Mouse (Mus musculus) forebrain, embryonic 14.5 days (tissue): ENCODE data around the gene Reep6. TPM values are rescaled to one million over a fixed set of nuclear protein-coding genes. Genes with fewer than 3 reads are reported as not detected.
"Not testable (repeated sequence)": the region's sequence is repeated elsewhere in the genome, so short reads cannot be mapped to it uniquely, and the experiment has no call there.

Source experiments
- ATAC-seq: fragments of 200-750 bp; cut with Nextera tagmentation; 2 replicates; pipeline ENCODE4 v1.8.0; 2017; ENCODE audit warnings: mild to moderate bottlenecking, moderate library complexity
- DNase-seq: peaks from one replicate; pipeline ENCODE4 v3.0.0-alpha.2; 2015; ENCODE audit warnings: low spot score
- H3K27ac ChIP-seq: fragments of 300-500 bp; sonication (generic); 2 replicates; pipeline ENCODE4 v1.5.1; 2014; ENCODE audit warnings: low read depth, mild to moderate bottlenecking, control low read depth, low read length, moderate library complexity
- H3K27me3 ChIP-seq: fragments of 300-500 bp; sonication (generic); replicated peaks from 2 replicates; pipeline ENCODE4 v1.6.1; 2014; ENCODE audit warnings: low read length, control low read depth, mixed read lengths; ENCODE audit not compliant: control insufficient read depth, insufficient read depth
- H3K36me3 ChIP-seq: fragments of 300-500 bp; sonication (generic); 2 replicates; pipeline ENCODE4 v1.6.1; 2014; ENCODE audit warnings: low read length, control low read depth; ENCODE audit not compliant: control insufficient read depth, insufficient read depth
- H3K4me1 ChIP-seq: fragments of 300-500 bp; sonication (generic); 2 replicates; pipeline ENCODE4 v1.6.1; 2014; ENCODE audit warnings: antibody characterized with exemption, low read length, control low read depth; ENCODE audit not compliant: control insufficient read depth, insufficient read depth
- H3K4me2 ChIP-seq: fragments of 300-500 bp; sonication (generic); 2 replicates; pipeline ENCODE4 v1.6.1; 2014; ENCODE audit warnings: mild to moderate bottlenecking, control low read depth, low read length
- H3K4me3 ChIP-seq: fragments of 300-500 bp; sonication (generic); 2 replicates; pipeline ENCODE4 v1.5.1; 2014; ENCODE audit warnings: low read depth, low read length, control low read depth
- H3K9ac ChIP-seq: fragments of 300-500 bp; sonication (generic); 2 replicates; pipeline ENCODE4 v1.6.1; 2014; ENCODE audit warnings: mild to moderate bottlenecking, low read length, control low read depth, moderate library complexity
- H3K9me3 ChIP-seq: fragments of 300-500 bp; sonication (generic); replicated peaks from 2 replicates; pipeline ENCODE4 v1.6.1; 2016; ENCODE audit warnings: low read length, control low read depth, mixed read lengths; ENCODE audit not compliant: control insufficient read depth
- WGBS: fragments of 180-500 bp; shearing (Covaris S2); extraction: QIAGEN DNeasy Blood & Tissue Kit; methylation state at CpG from one replicate; pipeline ENCODE4 v1.1.7; 2014; 5-methylcytosine and 5-hydroxymethylcytosine counted together
- polyA plus RNA-seq: library from polyadenylated mRNA; unstranded; fragments of >200 nt; fragmentation: Nextera tagmentation; extraction: Ambion mirVana; gene quantifications from 2 replicates; pipeline ENCODE4 v1.2.1, GENCODE M21; 2014

Gene Reep6
- polyA plus RNA-seq, 1 experiment from 2014 or later: 2.3 TPM

GRCm38 (mm10) chr10:80342749-80343424 lies 13.1 kb downstream of the Reep6 start:
- Histone ChIP-seq H3K9ac (0 out of 2 replicates have a peak overlapping the region, but pooled peaks have one; percentile 29), H3K27ac (no peak overlapping the region), H3K4me3 (peak overlapping the region; percentile 24), H3K4me1 (peaks cover 3% of the 10 kb centered on the region; the same call in 1 of the 2 replicates), H3K27me3 (peaks cover 71% of the 10 kb centered on the region), H3K4me2 (peak overlapping the region; percentile 50), H3K9me3 (no peaks in the 10 kb centered on the region), H3K36me3 (no peaks in the 10 kb centered on the region)
- peak; percentile 84 for DNase-seq
- WGBS: under 1% methylated on average over 33 of the region's 33 CpGs
- peak; percentile 67 for ATAC-seq

- Histone ChIP-seq H3K4me2 (peak overlapping the region; percentile 50), H3K9ac (no peak overlapping the region), H3K27me3 (peaks cover 76% of the 10 kb centered on the region), H3K27ac (no peak overlapping the region), H3K36me3 (no peaks in the 10 kb centered on the region), H3K4me3 (peak overlapping the region; percentile 24), H3K9me3 (no peaks in the 10 kb centered on the region), H3K4me1 (peaks cover 3% of the 10 kb centered on the region; the same call in 1 of the 2 replicates)
- DNase-seq (no peak), ATAC-seq (no peak; the same call in 1 of the 2 replicates)
- 27% methylated on average over 13 of the region's 13 CpGs for WGBS
Observed at GRCm38 (mm10) chr10:80343425-80343895, 13.7 kb downstream of the Reep6 start.

- Histone ChIP-seq H3K9ac (no peak overlapping the region), H3K4me1 (peaks cover 3% of the 10 kb centered on the region; the same call in 1 of the 2 replicates), H3K4me2 (no peak overlapping the region), H3K4me3 (no peak overlapping the region), H3K27ac (no peak overlapping the region), H3K9me3 (no peaks in the 10 kb centered on the region), H3K36me3 (no peaks in the 10 kb centered on the region), H3K27me3 (peaks cover 84% of the 10 kb centered on the region)
- no peak for ATAC-seq
- WGBS: 47% methylated on average over 9 of the region's 9 CpGs
- no peak for DNase-seq
Observed at GRCm38 (mm10) chr10:80344131-80344661, 14.4 kb downstream of the Reep6 start.

DNA sequence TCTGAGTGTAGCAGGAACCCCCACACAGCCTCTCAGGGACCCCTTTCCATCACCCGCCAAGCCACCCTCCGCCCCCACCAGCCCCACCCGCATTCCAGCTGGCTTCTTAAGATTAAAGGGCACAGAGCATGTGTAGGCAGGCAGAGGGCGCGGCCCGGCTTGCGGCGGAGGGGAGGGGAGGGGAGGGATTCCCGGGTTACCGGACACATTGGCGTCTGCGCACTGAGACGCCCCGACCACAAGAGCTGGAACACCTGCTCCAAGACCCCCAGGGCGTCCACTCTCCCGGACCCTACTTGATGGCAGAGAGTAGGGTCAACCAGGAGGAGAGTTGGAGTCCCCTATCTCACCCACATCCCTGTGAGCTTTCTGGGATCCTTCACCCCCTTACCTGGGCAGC lies 15.4 kb downstream of the Reep6 start:
- no peak for DNase-seq
- no peak for ATAC-seq
- no peak overlapping the region for H3K4me2 ChIP-seq
- no peak overlapping the region for H3K9ac ChIP-seq
- WGBS: 1% methylated on average over 14 of the region's 16 CpGs
- no peaks in the 10 kb centered on the region for H3K36me3 ChIP-seq
- peaks cover 91% of the 10 kb centered on the region for H3K27me3 ChIP-seq
- H3K27ac ChIP-seq: no peak overlapping the region
- H3K9me3 ChIP-seq: no peaks in the 10 kb centered on the region
- peaks cover 3% of the 10 kb centered on the region; the same call in 1 of the 2 replicates for H3K4me1 ChIP-seq
- H3K4me3 ChIP-seq: no peak overlapping the region

GRCm38 (mm10) chr10:80345929-80346328 lies 16.2 kb downstream of the Reep6 start:
- H3K36me3 ChIP-seq, H3K4me3 ChIP-seq, H3K4me2 ChIP-seq, ATAC-seq, H3K27ac ChIP-seq, H3K4me1 ChIP-seq, H3K9me3 ChIP-seq, DNase-seq, H3K9ac ChIP-seq: not testable (repeated sequence)
- WGBS: 78% methylated on average over 5 of the region's 6 CpGs
- H3K27me3 ChIP-seq: peaks cover 90% of the 10 kb centered on the region

DNA sequence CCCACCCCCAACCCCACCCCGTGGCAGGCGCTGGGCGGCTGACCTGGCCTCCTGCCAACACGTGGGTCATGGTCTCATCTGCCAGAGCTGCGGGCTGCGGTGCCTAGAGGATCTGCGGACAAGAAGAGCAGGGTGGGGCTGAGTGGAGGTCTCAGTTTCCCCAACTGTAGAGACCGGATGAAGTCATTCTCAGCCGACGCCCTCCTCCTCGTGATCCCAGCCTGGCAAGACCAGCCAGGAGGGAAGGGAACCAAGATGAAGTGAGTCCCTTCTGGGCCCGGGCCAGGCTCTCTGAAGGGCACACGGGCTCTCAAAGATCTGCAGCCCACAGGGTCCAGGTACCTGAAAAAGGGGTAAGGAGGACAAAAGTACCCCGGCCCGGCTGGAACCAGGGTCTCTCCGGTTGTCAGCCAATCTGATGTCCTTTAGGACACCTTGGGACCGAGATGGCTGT lies 17.8 kb downstream of the Reep6 start:
- DNase-seq: no peak

DNA sequence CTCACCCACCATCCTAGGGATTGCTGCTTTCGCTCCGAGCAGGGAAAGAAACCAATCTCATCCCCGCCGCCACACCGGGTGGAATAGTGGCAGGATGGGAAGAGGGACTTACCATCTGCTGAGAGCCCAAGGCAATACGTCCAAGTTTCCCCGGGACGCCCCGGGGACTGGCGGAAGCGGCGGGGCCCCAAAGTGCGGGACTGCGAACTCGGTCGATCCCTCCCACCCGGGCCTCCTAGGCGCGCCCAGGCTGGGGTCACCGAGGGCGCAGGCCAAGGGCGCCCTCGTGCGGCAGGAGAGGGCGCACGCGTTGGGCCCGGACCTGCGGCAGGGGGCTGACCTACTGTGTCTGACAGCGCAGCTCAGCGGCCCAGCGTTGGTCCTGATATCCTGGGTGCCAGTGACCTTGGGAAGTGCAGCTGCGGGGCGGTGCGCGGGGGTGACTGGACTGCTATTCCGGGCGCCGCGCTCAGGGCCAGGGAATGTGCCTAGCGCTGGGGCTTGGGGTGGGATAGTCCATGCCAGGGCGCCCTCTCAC lies 18.6 kb downstream of the Reep6 start, which contains the start of gene Adamtsl5:
Gene Adamtsl5, minus strand, starts transcription at position 169 of the 538 bp plus-strand sequence.
- Histone ChIP-seq H3K27me3 (peaks cover 83% of the 10 kb centered on the region), H3K9ac (no peak within 1 kb of the TSS), H3K9me3 (no peaks in the 10 kb centered on the region), H3K36me3 (no peaks in the 10 kb centered on the region), H3K27ac (no peak within 1 kb of the TSS), H3K4me1 (peaks cover 3% of the 10 kb centered on the region; the same call in 1 of the 2 replicates), H3K4me2 (peak within 1 kb of the TSS; percentile 14; the same call in 1 of the 2 replicates), H3K4me3 (0 out of 2 replicates have a peak within 1 kb of the TSS, but pooled peaks have one; percentile 5)
- peak; percentile 31 for DNase-seq
- 1% methylated on average over 28 of the region's 42 CpGs for WGBS
- ATAC-seq: 0 out of 2 replicates have a peak, but pooled peaks have one; percentile 26

More for the DNA sequence above, 17.8 kb downstream of the Reep6 start:
- Histone ChIP-seq H3K27me3 (peaks cover 85% of the 10 kb centered on the region), H3K4me1 (peaks cover 3% of the 10 kb centered on the region; the same call in 1 of the 2 replicates), H3K4me2 (no peak overlapping the region), H3K9me3 (no peaks in the 10 kb centered on the region), H3K36me3 (no peaks in the 10 kb centered on the region), H3K27ac (no peak overlapping the region), H3K4me3 (no peak overlapping the region), H3K9ac (no peak overlapping the region)
- no peak for ATAC-seq
- 13% methylated on average over 17 of the region's 17 CpGs for WGBS

- WGBS: 16% methylated on average over 26 of the region's 26 CpGs
- Histone ChIP-seq H3K27me3 (peaks cover 81% of the 10 kb centered on the region), H3K36me3 (no peaks in the 10 kb centered on the region), H3K27ac (no peak overlapping the region), H3K4me1 (no peaks in the 10 kb centered on the region), H3K9me3 (no peaks in the 10 kb centered on the region), H3K4me2 (no peak overlapping the region), H3K4me3 (no peak overlapping the region), H3K9ac (no peak overlapping the region)
- ATAC-seq (no peak), DNase-seq (no peak)
Observed at GRCm38 (mm10) chr10:80348981-80349380, 19.2 kb downstream of the Reep6 start.
